Mouse (Mus musculus) limb, embryonic 14.5 days (tissue): ENCODE data around the gene Pmepa1. TPM values are rescaled to one million over a fixed set of nuclear protein-coding genes. Genes with fewer than 3 reads are reported as not detected.

ENCODE experiments used
- ATAC-seq: fragments of 200-750 bp; cut with Nextera tagmentation; 2 replicates; pipeline ENCODE4 v1.8.0; 2017; ENCODE audit warnings: low read depth, moderate number of reproducible peaks, moderate TSS enrichment; ENCODE audit not compliant: low FRiP score
- DNase-seq: peaks from one replicate; pipeline ENCODE4 v3.0.0-alpha.2; 2015; ENCODE audit warnings: low spot score
- H3K27ac ChIP-seq: fragments of 300-500 bp; sonication (generic); replicated peaks from 2 replicates; pipeline ENCODE4 v1.5.1; 2014; ENCODE audit warnings: low read depth, mild to moderate bottlenecking, low read length, moderate library complexity, mixed read lengths
- H3K27me3 ChIP-seq: fragments of 300-500 bp; sonication (generic); 2 replicates; pipeline ENCODE4 v1.6.1; 2014; ENCODE audit warnings: low read length, mixed read lengths; ENCODE audit not compliant: control insufficient read depth, insufficient read depth
- H3K36me3 ChIP-seq: fragments of 300-500 bp; sonication (generic); 2 replicates; pipeline ENCODE4 v1.6.1; 2014; ENCODE audit warnings: mild to moderate bottlenecking, low read length, moderate library complexity, mixed read lengths; ENCODE audit not compliant: control insufficient read depth, insufficient read depth
- H3K4me1 ChIP-seq: fragments of 300-500 bp; sonication (generic); 2 replicates; pipeline ENCODE4 v1.6.1; 2014; ENCODE audit warnings: antibody characterized with exemption, low read length, mixed read lengths; ENCODE audit not compliant: control insufficient read depth, insufficient read depth
- H3K4me2 ChIP-seq: fragments of 300-500 bp; sonication (generic); replicated peaks from 2 replicates; pipeline ENCODE4 v1.6.1; 2014; ENCODE audit warnings: low read depth, mild to moderate bottlenecking, low read length, moderate library complexity; ENCODE audit not compliant: severe bottlenecking
- H3K4me3 ChIP-seq: fragments of 300-500 bp; sonication (generic); replicated peaks from 2 replicates; pipeline ENCODE4 v1.5.1; 2014; ENCODE audit warnings: low read length
- H3K9ac ChIP-seq: fragments of 300-500 bp; sonication (generic); 2 replicates; pipeline ENCODE4 v1.6.1; 2014; ENCODE audit warnings: mild to moderate bottlenecking, low read depth, low read length, moderate library complexity; ENCODE audit not compliant: severe bottlenecking
- H3K9me3 ChIP-seq: fragments of 300-500 bp; sonication (generic); 2 replicates; pipeline ENCODE4 v1.6.1; 2016; ENCODE audit warnings: low read length; ENCODE audit not compliant: control insufficient read depth
- POLR2A ChIP-seq: fragments of 200-500 bp; IDR thresholded peaks from 2 replicates; pipeline ENCODE4 v1.8.0; 2012; ENCODE audit warnings: inconsistent platforms, mild to moderate bottlenecking, moderate library complexity, borderline replicate concordance; ENCODE audit not compliant: insufficient read depth, insufficient read length; ENCODE audit errors: extremely low read depth
- WGBS: fragments of 180-500 bp; shearing (Covaris S2); extraction: QIAGEN DNeasy Blood & Tissue Kit; methylation state at CpG from one replicate; pipeline ENCODE4 v1.1.7; 2014; 5-methylcytosine and 5-hydroxymethylcytosine counted together
- polyA plus RNA-seq, 2 experiments: library from polyadenylated mRNA; depleted of rRNA in 1 of 2; stranded (reverse) in 1 of 2; unstranded in 1 of 2; fragments of >200 nt; fragmentation: Nextera tagmentation in 1 of 2; extraction: Ambion mirVana in 1 of 2; gene quantifications; 2 replicates each; pipeline versions ENCODE4 v1.2.1 to v1.2.3; 2012 to 2014

Pmepa1 gene
- polyA plus RNA-seq, 2 experiments = 10.2 to 41.0 TPM

DNA sequence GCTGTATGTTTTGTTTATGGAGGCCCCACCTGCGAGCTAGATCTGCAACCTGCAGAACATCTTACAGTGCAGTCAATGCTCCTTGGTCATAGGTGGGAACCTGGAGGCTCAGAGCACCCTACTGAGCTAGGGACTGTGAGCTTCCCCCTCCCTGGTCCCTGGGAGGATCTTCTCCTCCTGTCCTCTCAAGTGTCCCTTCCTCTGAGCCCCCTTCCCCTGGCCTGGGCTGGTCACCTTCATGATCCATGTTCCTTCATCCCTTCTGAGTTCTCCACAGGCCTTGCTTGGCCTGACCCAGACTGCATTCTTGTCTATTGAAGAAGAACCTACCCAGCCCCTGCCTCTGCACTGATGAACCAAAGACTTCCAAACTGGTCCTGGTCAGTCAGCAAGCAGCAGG lies 101.8 kb downstream of the Pmepa1 start:
- 67% methylated on average over 1 of the region's 1 CpGs for WGBS
- peak overlapping the region; percentile 83; the same call in 1 of the 2 replicates for H3K27ac ChIP-seq
- H3K36me3 ChIP-seq = no peaks in the 10 kb centered on the region
- no peak overlapping the region for H3K9ac ChIP-seq
- ATAC-seq (no peak), DNase-seq (no peak)
- peaks cover 35% of the 10 kb centered on the region for H3K4me1 ChIP-seq
- H3K9me3 ChIP-seq = 0 out of 2 replicates have a peak, but pooled peaks cover 3% of the 10 kb centered on the region
- no peak for TF ChIP-seq POLR2A
- H3K4me3 ChIP-seq = no peak overlapping the region
- H3K27me3 ChIP-seq = no peaks in the 10 kb centered on the region
- peak overlapping the region; percentile 36; the same call in 1 of the 2 replicates for H3K4me2 ChIP-seq

Other genes starting within 250 kb of the Pmepa1 start
- 0.04 TPM in 1 of 2 replicates, not detected in the other for gene Ctcfl, start 157.0 kb downstream of the Pmepa1 start, polyA plus RNA-seq (2012; rRNA removed)
- gene Ctcfl, start 157.0 kb downstream of the Pmepa1 start, polyA plus RNA-seq (2014; fragmentation: Nextera tagmentation; extraction: Ambion mirVana) = not detected in 2 replicates
- gene Pck1, start 123.5 kb downstream of the Pmepa1 start, polyA plus RNA-seq (2012; rRNA removed) = 0.03 and 0.04 TPM in 2 replicates
- gene Pck1, start 123.5 kb downstream of the Pmepa1 start, polyA plus RNA-seq (2014; fragmentation: Nextera tagmentation; extraction: Ambion mirVana) = not detected in 2 replicates
- gene Zbp1, start 57.6 kb downstream of the Pmepa1 start, polyA plus RNA-seq (2012; rRNA removed) = 0.60 and 0.69 TPM in 2 replicates
- gene Zbp1, start 57.6 kb downstream of the Pmepa1 start, polyA plus RNA-seq (2014; fragmentation: Nextera tagmentation; extraction: Ambion mirVana) = 0.33 and 0.65 TPM in 2 replicates
- gene 1700021F07Rik, start 246.1 kb upstream of the Pmepa1 start, polyA plus RNA-seq (2012; rRNA removed) = not detected in 2 replicates
- gene 1700021F07Rik, start 246.1 kb upstream of the Pmepa1 start, polyA plus RNA-seq (2014; fragmentation: Nextera tagmentation; extraction: Ambion mirVana) = not detected in 2 replicates